Mouse (Mus musculus) frontal cortex, postnatal 25 days (tissue): ENCODE measurements around the gene Top1.

ENCODE experiments used
- DNase-seq, 2 experiments: peaks; one replicate each; pipeline ENCODE4 v3.0.0; 2022; ENCODE audit warnings: low spot score in 2 of 2

The Top1 gene

GRCm38 (mm10) chr2:160741580-160741979 is 95.9 kb downstream of the Top1 start:
- no peak for DNase-seq

DNA sequence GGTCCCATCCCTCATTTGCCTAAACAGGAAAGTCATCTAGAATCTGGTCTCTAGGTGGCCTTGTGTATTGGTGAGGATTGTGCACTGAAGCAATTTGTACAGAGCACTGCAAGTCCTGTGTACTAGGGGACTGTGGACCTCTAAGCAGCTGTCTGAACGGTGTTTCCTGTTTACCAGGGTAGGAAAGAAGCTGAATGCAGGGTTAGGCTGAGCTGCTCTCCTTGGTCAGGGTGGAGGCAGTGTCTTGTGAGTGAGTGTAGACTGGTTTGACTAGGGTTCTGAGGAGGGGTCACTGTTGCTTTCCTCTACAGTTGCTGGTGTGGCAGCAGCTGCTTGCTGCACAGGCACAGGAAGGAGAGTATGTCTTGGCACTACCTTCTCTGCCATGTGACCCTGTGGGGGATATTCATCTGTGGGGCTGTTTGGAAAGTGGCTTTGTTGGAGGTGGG is 96.5 kb downstream of the Top1 start:
- no peak for DNase-seq

DNA sequence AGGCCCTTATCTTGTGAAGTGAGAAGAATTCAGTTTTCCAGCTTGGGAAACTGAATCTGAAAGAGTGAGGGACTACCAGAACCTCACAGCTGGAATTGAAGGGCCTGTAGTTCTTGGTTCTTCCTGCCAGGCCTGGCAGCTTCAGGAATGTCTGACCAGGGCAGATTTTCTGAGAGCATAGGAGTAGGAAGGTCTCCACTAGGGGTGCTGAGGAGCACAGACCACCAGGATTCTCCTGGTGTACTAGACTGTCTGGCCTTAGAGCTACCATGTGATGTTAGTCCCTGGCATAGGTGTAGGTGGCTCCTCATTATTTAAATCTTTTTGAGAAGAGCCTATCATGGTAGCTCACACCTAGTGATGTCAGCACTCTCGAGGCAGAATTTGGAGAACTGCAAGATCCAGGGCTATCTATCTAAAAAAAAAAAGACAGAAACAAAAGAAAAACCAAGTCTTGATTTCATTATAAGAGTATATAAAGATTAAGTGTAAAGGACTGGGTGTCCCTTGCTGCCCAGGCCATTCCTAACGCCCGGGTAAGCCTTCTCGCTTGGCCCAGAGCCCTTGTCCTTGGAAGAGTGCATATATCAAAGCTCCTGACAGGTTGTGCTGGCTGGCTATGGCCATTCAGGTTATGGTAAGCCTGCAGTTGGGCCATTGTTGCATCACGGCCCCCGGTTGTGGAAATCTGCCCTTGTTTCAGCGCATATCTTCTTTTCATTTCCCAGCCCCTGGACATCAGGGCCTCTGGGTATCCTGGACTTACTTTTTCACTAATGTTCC is 98.5 kb downstream of the Top1 start:
- peak in 1 of 2 experiments; percentile 43 for DNase-seq

- DNase-seq, result no peak
Observed at GRCm38 (mm10) chr2:160744823-160745210, 99.1 kb downstream of the Top1 start.

GRCm38 (mm10) chr2:160745497-160745896 is 99.8 kb downstream of the Top1 start:
- no peak for DNase-seq

- DNase-seq, result no peak
Observed at GRCm38 (mm10) chr2:160746637-160747036, 100.9 kb downstream of the Top1 start.

- no peak for DNase-seq
Observed at GRCm38 (mm10) chr2:160747075-160747474, 101.4 kb downstream of the Top1 start.

GRCm38 (mm10) chr2:160756583-160757203 is 111.0 kb downstream of the Top1 start:
- DNase-seq, result no peak

GRCm38 (mm10) chr2:160760433-160761184 is 114.9 kb downstream of the Top1 start:
- peak; percentile 45 to 60 for DNase-seq

DNA sequence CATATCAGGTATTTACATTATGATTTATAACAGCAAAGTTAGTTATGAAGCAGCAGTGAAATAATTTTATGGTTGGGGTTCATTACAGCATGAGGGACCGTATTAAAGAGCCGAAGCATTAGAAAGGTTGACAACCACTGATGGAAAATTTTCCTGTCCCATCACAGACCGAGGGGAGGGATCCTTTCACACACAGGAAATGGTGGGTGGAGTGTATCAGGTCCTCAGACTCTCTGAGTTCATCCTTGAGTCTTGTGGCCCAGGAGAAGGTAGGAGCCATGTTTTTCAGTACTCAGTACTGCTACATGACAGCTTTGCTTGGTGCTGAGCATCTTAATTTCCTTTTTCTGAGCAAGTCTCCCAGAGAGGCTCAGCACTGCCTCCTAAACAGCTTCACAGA is 118.1 kb downstream of the Top1 start:
- DNase-seq, result no peak

DNA sequence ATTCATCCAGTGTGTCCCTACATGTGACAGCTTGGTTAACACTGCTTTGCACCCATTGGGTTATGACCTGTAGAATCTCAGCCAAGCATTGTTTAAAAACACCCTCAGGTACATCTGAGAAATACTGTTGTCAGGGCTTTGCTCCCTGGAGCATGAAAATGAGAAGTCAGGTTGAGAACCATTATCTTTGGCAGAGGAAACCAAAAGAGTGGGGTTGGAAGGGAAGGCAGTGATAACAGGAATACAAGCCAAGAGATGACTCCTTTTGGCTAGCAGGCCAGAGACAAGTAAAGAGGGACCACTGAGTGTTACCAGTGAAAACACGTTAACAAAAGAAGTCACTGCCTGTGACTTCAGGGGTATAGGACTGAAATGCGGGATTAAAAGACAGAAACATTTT is 118.7 kb downstream of the Top1 start:
- no peak for DNase-seq

- no peak for DNase-seq
Observed at GRCm38 (mm10) chr2:160765096-160765495, 119.4 kb downstream of the Top1 start.

DNA sequence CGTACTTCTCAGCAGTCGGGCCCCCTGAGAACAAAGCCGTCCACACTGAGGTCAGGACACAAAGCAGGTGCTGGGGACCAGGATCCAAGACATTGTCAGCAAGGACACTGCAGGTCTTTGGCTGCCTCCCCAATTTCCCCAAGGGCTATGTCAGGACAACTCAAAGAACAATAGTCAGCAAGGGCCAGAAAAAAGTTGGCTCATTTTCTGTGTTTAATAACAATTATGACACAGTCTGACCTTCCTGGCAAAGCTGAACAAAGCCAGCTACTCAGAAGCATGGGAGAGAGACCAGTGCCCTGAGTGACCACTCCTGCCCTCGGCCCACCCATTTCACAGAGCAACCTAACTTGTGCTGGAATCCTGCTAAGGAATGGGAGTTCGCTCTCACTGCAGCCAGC is 120.7 kb downstream of the Top1 start:
- no peak for DNase-seq

DNA sequence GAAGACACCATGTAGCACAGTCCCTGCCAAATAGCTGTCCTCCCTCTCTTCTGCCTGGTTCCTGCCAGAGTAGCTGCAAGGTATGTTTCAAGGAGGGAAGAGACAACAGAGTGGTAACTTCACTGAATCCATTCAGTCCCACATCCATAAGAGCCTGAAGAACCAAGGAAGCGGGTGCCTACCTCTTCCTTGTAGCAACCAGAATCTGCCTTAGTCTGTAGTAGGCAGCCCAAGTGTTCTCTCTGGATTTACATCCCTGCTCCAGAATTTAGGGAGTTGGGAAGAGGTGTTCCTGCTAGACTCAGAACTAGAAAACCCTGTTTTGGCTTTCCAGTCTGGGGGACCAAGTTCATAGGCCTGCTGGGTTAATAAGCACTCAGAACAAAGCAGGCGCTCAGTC is 121.5 kb downstream of the Top1 start:
- no peak for DNase-seq

DNA sequence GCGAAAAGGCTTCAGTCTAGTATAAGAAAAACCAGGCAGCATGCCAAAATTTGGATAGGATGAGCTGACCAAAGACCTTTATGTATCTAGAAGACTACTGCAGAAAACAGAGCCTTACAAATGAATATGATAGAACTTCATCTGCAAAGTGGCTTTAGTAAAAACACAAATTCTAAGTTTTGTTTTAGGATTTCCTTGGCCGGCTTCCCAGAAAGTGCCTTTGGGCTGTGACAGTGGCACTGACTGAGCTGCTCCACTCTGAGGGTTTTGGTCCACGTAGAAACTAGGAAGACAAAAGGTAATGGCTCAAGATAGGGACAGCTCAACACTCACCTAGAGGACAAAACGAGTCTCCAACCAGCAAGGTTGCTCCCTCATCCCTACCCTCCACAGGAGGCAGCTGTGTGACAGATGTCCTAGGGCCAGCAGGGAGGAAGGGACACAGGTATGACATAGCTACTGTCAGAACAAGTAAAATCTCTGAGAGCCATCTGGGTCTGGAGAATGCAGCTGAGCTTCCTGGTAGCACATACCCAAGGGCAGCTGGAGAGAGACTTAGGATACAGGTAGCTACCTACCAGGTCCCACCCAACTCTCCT is 122.5 kb downstream of the Top1 start:
- no peak for DNase-seq

DNA sequence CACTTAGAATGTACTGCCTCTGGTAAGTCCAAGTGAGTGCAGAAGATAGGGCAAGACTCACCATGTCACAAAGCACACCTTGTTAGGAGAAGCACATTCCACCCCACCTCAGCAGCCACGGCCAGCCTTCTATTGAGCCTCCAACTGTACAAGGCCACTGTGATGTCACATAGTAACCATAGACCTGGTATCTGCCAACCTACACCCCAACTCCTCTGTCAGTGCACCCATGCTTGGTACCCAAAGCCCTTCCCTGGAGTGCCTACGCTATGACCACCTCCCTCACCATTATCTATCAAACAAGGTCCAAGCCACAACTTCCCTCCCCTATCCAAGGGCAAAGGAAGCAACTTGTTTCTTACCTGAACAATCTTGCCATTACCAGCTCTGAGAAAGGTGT is 123.3 kb downstream of the Top1 start:
- no peak for DNase-seq

- no peak for DNase-seq
Observed at GRCm38 (mm10) chr2:160770409-160770808, 124.7 kb downstream of the Top1 start.

DNA sequence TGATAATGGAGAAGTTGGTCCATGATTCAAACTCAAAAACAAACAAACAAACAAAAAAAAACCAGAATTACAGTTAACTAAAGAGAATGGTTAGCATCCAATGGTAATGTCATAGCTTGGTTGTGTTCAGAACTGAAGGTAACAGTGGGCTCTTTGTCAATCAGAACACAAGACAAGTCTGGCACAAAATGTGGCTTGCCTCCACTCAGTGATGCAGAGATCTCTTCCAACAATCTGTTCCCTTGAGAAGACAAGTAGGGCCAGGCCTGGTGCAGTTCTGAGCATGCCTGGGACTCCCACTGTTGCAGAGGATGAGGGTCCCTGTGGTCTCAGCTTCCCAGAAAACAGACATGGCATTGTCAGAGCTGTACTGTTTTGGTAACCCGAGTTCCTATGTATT is 125.2 kb downstream of the Top1 start:
- no peak for DNase-seq

- no peak for DNase-seq
Observed at GRCm38 (mm10) chr2:160771325-160772276, 125.9 kb downstream of the Top1 start.
